Mouse (Mus musculus) layer of hippocampus, adult 18-20 months (tissue): Measurements from ENCODE around the gene Znhit2. TPM values are rescaled to one million over a fixed set of nuclear protein-coding genes. Genes with fewer than 3 reads are reported as not detected.

ENCODE experiments used
- DNase-seq, 2 experiments: peaks; one replicate each; pipeline ENCODE4 v3.0.0; 2022; ENCODE audit warnings: low spot score in 2 of 2
- total RNA-seq, 2 experiments: library from RNA; stranded (reverse); gene quantifications; 2 replicates each; pipeline ENCODE4 v1.2.3; 2021

Gene Znhit2
- total RNA-seq, 2 experiments from 2014 or later = 34.6 to 36.2 TPM

GRCm38 (mm10) chr19:6046294-6047153 lies 14.5 kb upstream of the Znhit2 start, which contains the start of gene Syvn1:
Gene Syvn1, plus strand, starts transcription at chr19:6046576.
- DNase-seq = peak; percentile 89 to 96

- DNase-seq = no peak
These were observed 13.7 kb upstream of the Znhit2 start for GRCm38 (mm10) chr19:6047154-6047898.

GRCm38 (mm10) chr19:6047899-6048166 lies 13.2 kb upstream of the Znhit2 start:
- DNase-seq = no peak

- no peak for DNase-seq
These were observed 12.1 kb upstream of the Znhit2 start for GRCm38 (mm10) chr19:6048681-6049410.

GRCm38 (mm10) chr19:6052516-6052915 lies 8.5 kb upstream of the Znhit2 start:
- no peak for DNase-seq

- DNase-seq = no peak
These were observed 6.7 kb upstream of the Znhit2 start for GRCm38 (mm10) chr19:6054296-6054695.

GRCm38 (mm10) chr19:6056696-6057095 lies 4.3 kb upstream of the Znhit2 start:
- no peak for DNase-seq

- DNase-seq = peak; percentile 98 to 99
These were observed 3.5 kb upstream of the Znhit2 start, which contains the start of the genes Mrpl49 and Fau for GRCm38 (mm10) chr19:6057313-6058096. Gene Mrpl49, minus strand, starts transcription at chr19:6057785. Gene Fau, plus strand, starts transcription at chr19:6057844.

GRCm38 (mm10) chr19:6058513-6058912 lies 2.5 kb upstream of the Znhit2 start:
- DNase-seq = no peak

GRCm38 (mm10) chr19:6058966-6059365 lies 2.0 kb upstream of the Znhit2 start:
- no peak for DNase-seq

- DNase-seq = peak in 1 of 2 experiments; percentile 55
These were observed 780 bp downstream of the Znhit2 start for GRCm38 (mm10) chr19:6061641-6062302.

- no peak for DNase-seq
These were observed 1.4 kb downstream of the Znhit2 start for GRCm38 (mm10) chr19:6062418-6062817.

- DNase-seq = no peak
These were observed 2.1 kb downstream of the Znhit2 start for GRCm38 (mm10) chr19:6063081-6063480.

GRCm38 (mm10) chr19:6066571-6066970 lies 5.6 kb downstream of the Znhit2 start:
- DNase-seq = no peak

GRCm38 (mm10) chr19:6067011-6067723 lies 6.2 kb downstream of the Znhit2 start:
- peak; percentile 77 to 86 for DNase-seq

GRCm38 (mm10) chr19:6067724-6068415 lies 6.9 kb downstream of the Znhit2 start, which contains the start of gene Tm7sf2:
Gene Tm7sf2, minus strand, starts transcription at chr19:6068373.
- DNase-seq = peak; percentile 83 to 89

GRCm38 (mm10) chr19:6068951-6069350 lies 8.0 kb downstream of the Znhit2 start:
- DNase-seq = no peak

GRCm38 (mm10) chr19:6069851-6070250 lies 8.9 kb downstream of the Znhit2 start:
- no peak for DNase-seq
